Mouse (Mus musculus): ENCODE results near the gene Krt8. TPM values are rescaled to one million over a fixed set of nuclear protein-coding genes. Genes with fewer than 3 reads are reported as not detected.

Krt8 gene
- polyA plus RNA-seq, 1 experiment = 270 TPM

- H3K27ac ChIP-seq (ENCODE audit: control insufficient read depth, insufficient read depth, low read length) = no peak overlapping the region
- peaks cover 7% of the 10 kb centered on the region; the same call in 1 of the 2 replicates for H3K27me3 ChIP-seq (ENCODE audit: control insufficient read depth, insufficient read depth, low read length)
- DNase-seq = no peak
- 81% methylated on average over 8 of the region's 8 CpGs for WGBS
- no peaks in the 10 kb centered on the region; the same call in 1 of the 2 replicates for H3K4me1 ChIP-seq (replicated peaks; ENCODE audit: control insufficient read depth, insufficient read depth, low read length)
- no peak overlapping the region for H3K4me3 ChIP-seq (ENCODE audit: control insufficient read depth, insufficient read depth, low read length)
- H3K36me3 ChIP-seq (ENCODE audit: control insufficient read depth, insufficient read depth, low read length) = no peaks in the 10 kb centered on the region
- no peak for TF ChIP-seq POLR2A (IDR thresholded peaks at IDR 0.05; ENCODE audit: control insufficient read depth, extremely low read depth, insufficient read depth, low read length, poor library complexity)
- TF ChIP-seq CTCF (IDR thresholded peaks at IDR 0.05; ENCODE audit: borderline replicate concordance, control insufficient read depth, extremely low read depth, insufficient read depth, low read length, poor library complexity) = no peak
Measured at GRCm38 (mm10) chr15:102023888-102024287, 19.6 kb upstream of the Krt8 start.

- 64% methylated on average over 8 of the region's 8 CpGs for WGBS
- DNase-seq = no peak
- Histone ChIP-seq H3K27me3 (ENCODE audit: control insufficient read depth, insufficient read depth, low read length) (peaks cover 7% of the 10 kb centered on the region; the same call in 1 of the 2 replicates), H3K4me1 (replicated peaks; ENCODE audit: control insufficient read depth, insufficient read depth, low read length) (no peaks in the 10 kb centered on the region), H3K27ac (ENCODE audit: control insufficient read depth, insufficient read depth, low read length) (no peak overlapping the region), H3K36me3 (ENCODE audit: control insufficient read depth, insufficient read depth, low read length) (no peaks in the 10 kb centered on the region), H3K4me3 (ENCODE audit: control insufficient read depth, insufficient read depth, low read length) (no peak overlapping the region)
- TF ChIP-seq CTCF (IDR thresholded peaks at IDR 0.05; ENCODE audit: borderline replicate concordance, control insufficient read depth, extremely low read depth, insufficient read depth, low read length, poor library complexity) = no peak
- no peak for TF ChIP-seq POLR2A (IDR thresholded peaks at IDR 0.05; ENCODE audit: control insufficient read depth, extremely low read depth, insufficient read depth, low read length, poor library complexity)
Measured at GRCm38 (mm10) chr15:102022481-102022880, 18.2 kb upstream of the Krt8 start.

GRCm38 (mm10) chr15:102017918-102018463 lies 13.7 kb upstream of the Krt8 start:
- Histone ChIP-seq H3K27ac (ENCODE audit: control insufficient read depth, insufficient read depth, low read length) (no peak overlapping the region), H3K36me3 (ENCODE audit: control insufficient read depth, insufficient read depth, low read length) (no peaks in the 10 kb centered on the region), H3K4me3 (ENCODE audit: control insufficient read depth, insufficient read depth, low read length) (no peak overlapping the region), H3K27me3 (ENCODE audit: control insufficient read depth, insufficient read depth, low read length) (no peaks in the 10 kb centered on the region), H3K4me1 (replicated peaks; ENCODE audit: control insufficient read depth, insufficient read depth, low read length) (no peaks in the 10 kb centered on the region; the same call in 1 of the 2 replicates)
- peak; percentile 16 for DNase-seq
- no peak for TF ChIP-seq POLR2A (IDR thresholded peaks at IDR 0.05; ENCODE audit: control insufficient read depth, extremely low read depth, insufficient read depth, low read length, poor library complexity)
- TF ChIP-seq CTCF (IDR thresholded peaks at IDR 0.05; ENCODE audit: borderline replicate concordance, control insufficient read depth, extremely low read depth, insufficient read depth, low read length, poor library complexity) = peak; percentile 25; the same call in 1 of the 2 replicates
- 51% methylated on average over 7 of the region's 7 CpGs for WGBS

DNA sequence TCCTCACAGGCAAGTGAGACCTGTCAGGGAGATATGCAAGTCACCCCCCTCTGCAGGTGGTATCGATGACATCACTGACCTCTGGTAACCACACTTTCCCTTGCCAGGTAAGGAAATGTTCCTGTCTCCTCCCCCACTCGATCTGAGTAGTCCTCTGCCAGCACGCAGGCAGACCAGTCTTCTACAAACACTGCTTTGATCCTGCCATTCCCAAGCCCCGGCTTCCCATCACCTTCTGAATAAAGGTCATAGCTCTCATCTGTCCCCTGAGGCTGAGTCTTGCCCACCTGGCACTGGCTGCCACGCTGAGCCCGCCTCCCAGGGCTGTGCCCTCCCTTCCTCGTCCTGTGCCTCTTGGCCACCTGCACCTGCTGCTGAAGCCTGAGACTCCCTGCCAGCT lies 12.5 kb upstream of the Krt8 start:
- no peaks in the 10 kb centered on the region; the same call in 1 of the 2 replicates for H3K4me1 ChIP-seq (replicated peaks; ENCODE audit: control insufficient read depth, insufficient read depth, low read length)
- H3K27me3 ChIP-seq (ENCODE audit: control insufficient read depth, insufficient read depth, low read length) = no peaks in the 10 kb centered on the region
- WGBS = 36% methylated on average over 7 of the region's 7 CpGs
- no peak for TF ChIP-seq CTCF (IDR thresholded peaks at IDR 0.05; ENCODE audit: borderline replicate concordance, control insufficient read depth, extremely low read depth, insufficient read depth, low read length, poor library complexity)
- no peak for TF ChIP-seq POLR2A (IDR thresholded peaks at IDR 0.05; ENCODE audit: control insufficient read depth, extremely low read depth, insufficient read depth, low read length, poor library complexity)
- no peak overlapping the region for H3K4me3 ChIP-seq (ENCODE audit: control insufficient read depth, insufficient read depth, low read length)
- DNase-seq = no peak
- H3K36me3 ChIP-seq (ENCODE audit: control insufficient read depth, insufficient read depth, low read length) = no peaks in the 10 kb centered on the region
- H3K27ac ChIP-seq (ENCODE audit: control insufficient read depth, insufficient read depth, low read length) = no peak overlapping the region

DNA sequence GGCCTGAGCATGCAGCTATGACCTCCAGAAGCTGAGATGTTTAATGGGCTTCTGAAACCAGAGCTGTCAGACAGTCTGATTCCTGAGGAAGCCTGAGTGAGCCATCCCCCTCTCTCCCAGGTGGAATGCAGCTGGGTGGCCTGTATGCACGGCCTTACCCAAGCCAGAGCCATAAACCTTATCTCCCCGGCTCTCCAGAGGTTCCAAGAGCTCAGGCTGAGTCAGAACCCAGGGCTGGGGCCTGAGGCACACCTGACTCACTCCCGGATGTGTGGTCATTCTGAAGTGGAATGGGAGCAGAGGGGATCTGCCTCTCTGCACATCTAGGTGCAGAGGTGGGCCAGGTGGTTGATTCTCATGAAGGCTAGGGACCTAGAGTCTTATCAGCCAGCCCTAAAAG lies 11.8 kb upstream of the Krt8 start:
- Histone ChIP-seq H3K27me3 (ENCODE audit: control insufficient read depth, insufficient read depth, low read length) (no peaks in the 10 kb centered on the region), H3K4me3 (ENCODE audit: control insufficient read depth, insufficient read depth, low read length) (no peak overlapping the region), H3K36me3 (ENCODE audit: control insufficient read depth, insufficient read depth, low read length) (no peaks in the 10 kb centered on the region), H3K4me1 (replicated peaks; ENCODE audit: control insufficient read depth, insufficient read depth, low read length) (no peaks in the 10 kb centered on the region; the same call in 1 of the 2 replicates), H3K27ac (ENCODE audit: control insufficient read depth, insufficient read depth, low read length) (no peak overlapping the region; the same call in 1 of the 2 replicates)
- no peak for DNase-seq
- WGBS = 81% methylated on average over 3 of the region's 3 CpGs
- no peak for TF ChIP-seq POLR2A (IDR thresholded peaks at IDR 0.05; ENCODE audit: control insufficient read depth, extremely low read depth, insufficient read depth, low read length, poor library complexity)
- no peak for TF ChIP-seq CTCF (IDR thresholded peaks at IDR 0.05; ENCODE audit: borderline replicate concordance, control insufficient read depth, extremely low read depth, insufficient read depth, low read length, poor library complexity)

GRCm38 (mm10) chr15:102014848-102015247 lies 10.6 kb upstream of the Krt8 start:
- H3K36me3 ChIP-seq (ENCODE audit: control insufficient read depth, insufficient read depth, low read length) = no peaks in the 10 kb centered on the region
- WGBS = 80% methylated on average over 2 of the region's 4 CpGs
- H3K27ac ChIP-seq (ENCODE audit: control insufficient read depth, insufficient read depth, low read length) = no peak overlapping the region
- no peaks in the 10 kb centered on the region for H3K27me3 ChIP-seq (ENCODE audit: control insufficient read depth, insufficient read depth, low read length)
- H3K4me3 ChIP-seq (ENCODE audit: control insufficient read depth, insufficient read depth, low read length) = no peak overlapping the region
- H3K4me1 ChIP-seq (replicated peaks; ENCODE audit: control insufficient read depth, insufficient read depth, low read length) = no peaks in the 10 kb centered on the region; the same call in 1 of the 2 replicates
- TF ChIP-seq POLR2A (IDR thresholded peaks at IDR 0.05; ENCODE audit: control insufficient read depth, extremely low read depth, insufficient read depth, low read length, poor library complexity) (no peak), CTCF (IDR thresholded peaks at IDR 0.05; ENCODE audit: borderline replicate concordance, control insufficient read depth, extremely low read depth, insufficient read depth, low read length, poor library complexity) (no peak)
- DNase-seq = no peak
